Mouse (Mus musculus) spleen, postnatal 4 days (tissue): ENCODE measurements around the gene Olfr101.

Experiments
- DNase-seq, 2 experiments: peaks; one replicate each; pipeline ENCODE4 v3.0.0; 2022; ENCODE audit warnings: low spot score in 2 of 2

Olfr101 gene

GRCm38 (mm10) chr17:37304213-37304612 lies at the start of gene Olfr101:
Gene Olfr101 (minus strand): TSS chr17:37304313.
- no peak for DNase-seq

GRCm38 (mm10) chr17:37339598-37339997 lies 35.5 kb upstream of the Olfr101 start, which contains the start of gene Olfr103:
Gene Olfr103 (minus strand): TSS chr17:37339698.
- no peak for DNase-seq

DNA sequence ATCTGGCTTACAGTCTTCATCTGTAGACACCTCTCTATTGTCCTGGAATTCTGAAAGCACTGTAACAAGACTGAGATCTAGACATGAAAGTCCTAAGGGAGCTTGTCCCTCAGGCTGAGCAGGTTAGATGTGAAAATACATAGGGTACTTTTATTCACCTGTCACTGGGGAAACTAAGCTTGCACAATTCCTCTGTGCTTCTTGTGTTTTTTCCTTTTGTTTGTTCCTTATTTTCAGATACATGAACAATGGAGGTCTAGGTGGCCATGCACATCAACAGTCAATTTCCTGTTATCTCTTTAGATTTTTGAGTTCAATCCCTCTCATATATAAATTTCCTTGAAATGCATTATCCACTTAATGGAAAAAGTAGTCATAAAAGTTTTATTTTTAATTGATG lies 12.8 kb upstream of the Olfr101 start, which contains the start of gene Olfr102:
Gene Olfr102, minus strand, starts transcription at position 101 of the 400 bp plus-strand sequence.
- no peak for DNase-seq

- DNase-seq = no peak
Observed at GRCm38 (mm10) chr17:37310146-37310699, 6.1 kb upstream of the Olfr101 start.

GRCm38 (mm10) chr17:37308483-37308882 lies 4.4 kb upstream of the Olfr101 start:
- DNase-seq = no peak

DNA sequence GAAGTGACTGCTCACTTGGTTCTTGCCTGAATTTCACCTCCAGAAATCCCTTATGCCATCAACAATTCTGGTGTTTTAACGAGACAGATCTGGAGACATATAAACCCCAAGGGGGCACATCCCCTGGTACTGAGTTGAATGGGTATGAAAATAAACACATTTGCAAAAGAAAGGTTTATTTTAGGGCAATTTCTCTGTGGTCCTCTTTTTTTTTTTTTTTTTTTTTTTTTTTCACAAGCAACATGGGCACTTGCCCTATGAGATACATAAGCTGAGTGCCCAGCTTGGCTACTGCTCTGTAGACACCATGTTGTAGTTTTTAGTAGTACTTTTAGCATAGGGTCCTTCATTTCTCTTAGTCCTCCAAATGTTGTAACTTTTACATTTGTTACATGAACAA lies 20.8 kb downstream of the Olfr101 start, which contains the start of gene Olfr99:
Gene Olfr99, minus strand, starts transcription at position 101 of the 400 bp plus-strand sequence.
- DNase-seq = no peak

- DNase-seq = no peak
Observed at GRCm38 (mm10) chr17:37280331-37280730, 23.8 kb downstream of the Olfr101 start.

GRCm38 (mm10) chr17:37276573-37276972 lies 27.5 kb downstream of the Olfr101 start:
- DNase-seq = no peak

DNA sequence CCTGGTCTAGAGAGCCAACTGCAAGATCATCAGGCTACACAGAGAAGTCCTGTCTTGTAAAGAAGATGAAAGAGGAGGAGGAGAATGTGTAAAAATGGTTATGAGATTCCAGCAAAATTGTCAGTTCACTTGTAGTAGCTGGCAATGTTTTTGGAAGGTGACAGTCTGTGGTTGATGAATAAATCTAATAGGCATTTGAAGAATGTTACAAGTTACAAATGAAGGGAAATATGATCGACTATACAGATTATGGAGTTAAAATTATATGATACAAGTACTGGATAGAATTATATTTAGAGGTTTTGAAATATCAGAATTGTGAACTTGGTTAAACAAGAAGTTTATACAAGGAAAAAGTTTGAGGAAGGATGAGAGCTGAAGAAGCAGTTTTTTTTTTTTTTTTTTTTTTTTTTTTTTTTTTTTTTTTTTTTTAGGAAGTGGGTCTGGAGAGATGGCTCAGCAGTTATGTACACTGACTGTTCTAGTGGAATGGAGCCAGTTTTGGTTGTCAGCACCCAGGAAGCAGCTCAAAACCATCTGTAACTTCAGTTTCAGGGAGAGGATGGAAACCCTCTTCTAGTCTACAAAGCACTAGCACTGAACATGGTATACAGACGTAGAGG lies 28.4 kb downstream of the Olfr101 start:
- DNase-seq = no peak

- DNase-seq = peak; percentile 42 to 69
Observed at GRCm38 (mm10) chr17:37270702-37271092, 33.4 kb downstream of the Olfr101 start.

- DNase-seq = peak; percentile 83 to 93
Observed at GRCm38 (mm10) chr17:37270058-37270701, 33.9 kb downstream of the Olfr101 start, which contains the start of gene H2-M3. Gene H2-M3 (plus strand): TSS chr17:37270220.

DNA sequence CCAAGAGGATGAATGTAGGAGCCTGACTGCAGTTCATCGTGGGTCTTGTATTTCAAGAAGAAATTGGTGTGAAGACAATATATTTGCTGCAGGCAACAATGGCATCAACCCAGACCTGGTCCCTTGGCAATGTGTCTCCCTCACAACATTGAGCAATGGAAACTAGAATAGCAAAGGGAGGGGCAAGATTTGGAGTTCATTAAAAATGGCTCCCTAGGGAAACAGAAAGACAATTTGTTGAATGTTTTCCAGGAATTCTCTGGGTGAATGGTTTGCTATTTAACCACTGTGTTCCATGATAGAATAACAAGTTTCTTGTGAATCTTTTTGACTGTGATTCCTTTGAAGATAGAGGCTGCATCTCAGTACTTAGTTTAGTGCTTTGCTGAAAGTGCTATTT lies 40.5 kb downstream of the Olfr101 start, which contains the start of gene Olfr98:
Gene Olfr98, minus strand, starts transcription at position 124 of the 400 bp plus-strand sequence.
- DNase-seq = no peak

GRCm38 (mm10) chr17:37250544-37250943 lies 53.6 kb downstream of the Olfr101 start:
- DNase-seq = no peak

GRCm38 (mm10) chr17:37249460-37249859 lies 54.7 kb downstream of the Olfr101 start:
- DNase-seq = no peak
